Mouse (Mus musculus): ENCODE data around the gene Epha8. TPM values are rescaled to one million over a fixed set of nuclear protein-coding genes. Genes with fewer than 3 reads are reported as not detected.

Epha8 gene
- polyA plus RNA-seq, 1 experiment from 2014 or later = 2.8 TPM

- Histone ChIP-seq H3K4me3 (no peak overlapping the region), H3K9me3 (replicated peaks) (no peaks in the 10 kb centered on the region), H3K4me1 (peaks cover 33% of the 10 kb centered on the region), H3K4me2 (replicated peaks) (no peak overlapping the region), H3K27ac (no peak overlapping the region), H3K36me3 (no peaks in the 10 kb centered on the region), H3K9ac (no peak overlapping the region), H3K27me3 (peaks cover 36% of the 10 kb centered on the region)
- 54% methylated on average over 17 of the region's 17 CpGs for WGBS
- ATAC-seq (ENCODE audit: low FRiP score) = no peak
Measured at GRCm38 (mm10) chr4:136945397-136945796, 11.2 kb downstream of the Epha8 start.

- peaks cover 42% of the 10 kb centered on the region for H3K27me3 ChIP-seq
- peaks cover 30% of the 10 kb centered on the region for H3K4me1 ChIP-seq
- H3K27ac ChIP-seq = no peak overlapping the region
Measured at GRCm38 (mm10) chr4:136944558-136945350, 11.9 kb downstream of the Epha8 start.

GRCm38 (mm10) chr4:136943175-136943574 is 13.4 kb downstream of the Epha8 start:
- H3K9ac ChIP-seq = no peak overlapping the region
- H3K4me1 ChIP-seq = peaks cover 23% of the 10 kb centered on the region
- 24% methylated on average over 13 of the region's 13 CpGs for WGBS
- ATAC-seq (ENCODE audit: low FRiP score) = no peak
- H3K36me3 ChIP-seq = no peaks in the 10 kb centered on the region
- H3K4me2 ChIP-seq (replicated peaks) = 0 out of 2 replicates have a peak overlapping the region, but pooled peaks have one; percentile 15
- no peak overlapping the region for H3K27ac ChIP-seq
- H3K4me3 ChIP-seq = no peak overlapping the region
- peaks cover 48% of the 10 kb centered on the region for H3K27me3 ChIP-seq
- no peaks in the 10 kb centered on the region for H3K9me3 ChIP-seq (replicated peaks)

More at GRCm38 (mm10) chr4:136944558-136945350, 11.9 kb downstream of the Epha8 start:
- no peak overlapping the region for H3K4me2 ChIP-seq (replicated peaks)
- no peak overlapping the region for H3K9ac ChIP-seq
- no peak overlapping the region for H3K4me3 ChIP-seq
- WGBS = 73% methylated on average over 11 of the region's 11 CpGs
- no peak for ATAC-seq (ENCODE audit: low FRiP score)
- no peaks in the 10 kb centered on the region for H3K36me3 ChIP-seq
- no peaks in the 10 kb centered on the region for H3K9me3 ChIP-seq (replicated peaks)

- 0 out of 2 replicates have a peak overlapping the region, but pooled peaks have one; percentile 15 for H3K4me2 ChIP-seq (replicated peaks)
- H3K4me3 ChIP-seq = no peak overlapping the region
- H3K9ac ChIP-seq = no peak overlapping the region
- WGBS = 17% methylated on average over 18 of the region's 18 CpGs
- no peak for ATAC-seq (ENCODE audit: low FRiP score)
- peaks cover 23% of the 10 kb centered on the region for H3K4me1 ChIP-seq
- no peak overlapping the region for H3K27ac ChIP-seq
- no peaks in the 10 kb centered on the region for H3K36me3 ChIP-seq
- peaks cover 48% of the 10 kb centered on the region for H3K27me3 ChIP-seq
- no peaks in the 10 kb centered on the region for H3K9me3 ChIP-seq (replicated peaks)
Measured at GRCm38 (mm10) chr4:136942761-136943160, 13.9 kb downstream of the Epha8 start.

- Histone ChIP-seq H3K27me3 (peaks cover 49% of the 10 kb centered on the region), H3K36me3 (no peaks in the 10 kb centered on the region), H3K9me3 (replicated peaks) (no peaks in the 10 kb centered on the region), H3K4me1 (peaks cover 12% of the 10 kb centered on the region), H3K27ac (no peak overlapping the region), H3K4me2 (replicated peaks) (no peak overlapping the region), H3K4me3 (no peak overlapping the region), H3K9ac (no peak overlapping the region)
- WGBS = 89% methylated on average over 5 of the region's 5 CpGs
- no peak for ATAC-seq (ENCODE audit: low FRiP score)
Measured at GRCm38 (mm10) chr4:136937935-136938334, 18.7 kb downstream of the Epha8 start.

- H3K4me1 ChIP-seq = peaks cover 10% of the 10 kb centered on the region
- 80% methylated on average over 4 of the region's 4 CpGs for WGBS
- no peak overlapping the region for H3K9ac ChIP-seq
- H3K36me3 ChIP-seq = no peaks in the 10 kb centered on the region
- no peak overlapping the region for H3K4me3 ChIP-seq
- H3K9me3 ChIP-seq (replicated peaks) = no peaks in the 10 kb centered on the region
- H3K4me2 ChIP-seq (replicated peaks) = no peak overlapping the region
- no peak overlapping the region for H3K27ac ChIP-seq
- ATAC-seq (ENCODE audit: low FRiP score) = no peak
- H3K27me3 ChIP-seq = peaks cover 46% of the 10 kb centered on the region
Measured at GRCm38 (mm10) chr4:136937344-136937743, 19.3 kb downstream of the Epha8 start.

- no peak overlapping the region for H3K27ac ChIP-seq
- no peaks in the 10 kb centered on the region for H3K9me3 ChIP-seq (replicated peaks)
- WGBS = 45% methylated on average over 18 of the region's 18 CpGs
- peaks cover 10% of the 10 kb centered on the region for H3K4me1 ChIP-seq
- no peak overlapping the region for H3K9ac ChIP-seq
- ATAC-seq (ENCODE audit: low FRiP score) = peak; percentile 43; the same call in 1 of the 2 replicates
- no peak overlapping the region for H3K4me2 ChIP-seq (replicated peaks)
- H3K36me3 ChIP-seq = no peaks in the 10 kb centered on the region
- H3K27me3 ChIP-seq = peaks cover 41% of the 10 kb centered on the region
- no peak overlapping the region for H3K4me3 ChIP-seq
Measured at GRCm38 (mm10) chr4:136934746-136935613, 21.6 kb downstream of the Epha8 start.

- WGBS = 90% methylated on average over 8 of the region's 8 CpGs
- no peak overlapping the region for H3K27ac ChIP-seq
- H3K4me1 ChIP-seq = peaks cover 15% of the 10 kb centered on the region
- no peaks in the 10 kb centered on the region for H3K36me3 ChIP-seq
- H3K9me3 ChIP-seq (replicated peaks) = no peaks in the 10 kb centered on the region
- H3K4me2 ChIP-seq (replicated peaks) = no peak overlapping the region
- no peak for ATAC-seq (ENCODE audit: low FRiP score)
- H3K27me3 ChIP-seq = peaks cover 50% of the 10 kb centered on the region
- H3K4me3 ChIP-seq = no peak overlapping the region
- H3K9ac ChIP-seq = no peak overlapping the region
Measured at GRCm38 (mm10) chr4:136930474-136930873, 26.1 kb downstream of the Epha8 start.

- H3K4me2 ChIP-seq (replicated peaks) = no peak overlapping the region
- no peaks in the 10 kb centered on the region for H3K9me3 ChIP-seq (replicated peaks)
- H3K9ac ChIP-seq = no peak overlapping the region
- H3K36me3 ChIP-seq = no peaks in the 10 kb centered on the region
- H3K4me1 ChIP-seq = peaks cover 5% of the 10 kb centered on the region; the same call in 1 of the 2 replicates
- ATAC-seq (ENCODE audit: low FRiP score) = no peak
- no peak overlapping the region for H3K27ac ChIP-seq
- 7% methylated on average over 5 of the region's 5 CpGs for WGBS
- H3K4me3 ChIP-seq = no peak overlapping the region
- H3K27me3 ChIP-seq = peaks cover 59% of the 10 kb centered on the region
Measured at GRCm38 (mm10) chr4:136928928-136929327, 27.7 kb downstream of the Epha8 start.

GRCm38 (mm10) chr4:136925804-136926203 is 30.8 kb downstream of the Epha8 start:
- WGBS = 12% methylated on average over 15 of the region's 15 CpGs
- peaks cover 63% of the 10 kb centered on the region for H3K27me3 ChIP-seq

GRCm38 (mm10) chr4:136924529-136924928 is 32.1 kb downstream of the Epha8 start:
- no peaks in the 10 kb centered on the region for H3K9me3 ChIP-seq (replicated peaks)
- no peak overlapping the region for H3K4me3 ChIP-seq
- no peak overlapping the region for H3K4me2 ChIP-seq (replicated peaks)
- no peak overlapping the region for H3K9ac ChIP-seq
- WGBS = 6% methylated on average over 6 of the region's 6 CpGs
- H3K27ac ChIP-seq = no peak overlapping the region
- peaks cover 5% of the 10 kb centered on the region; the same call in 1 of the 2 replicates for H3K4me1 ChIP-seq
- peaks cover 62% of the 10 kb centered on the region for H3K27me3 ChIP-seq
- H3K36me3 ChIP-seq = no peaks in the 10 kb centered on the region
- ATAC-seq (ENCODE audit: low FRiP score) = no peak

More at GRCm38 (mm10) chr4:136925804-136926203, 30.8 kb downstream of the Epha8 start:
- no peak overlapping the region for H3K9ac ChIP-seq
- H3K4me2 ChIP-seq (replicated peaks) = no peak overlapping the region
- peaks cover 5% of the 10 kb centered on the region; the same call in 1 of the 2 replicates for H3K4me1 ChIP-seq
- H3K4me3 ChIP-seq = no peak overlapping the region
- no peaks in the 10 kb centered on the region for H3K36me3 ChIP-seq
- H3K27ac ChIP-seq = no peak overlapping the region
- ATAC-seq (ENCODE audit: low FRiP score) = no peak
- H3K9me3 ChIP-seq (replicated peaks) = no peaks in the 10 kb centered on the region

GRCm38 (mm10) chr4:136919526-136919925 is 37.1 kb downstream of the Epha8 start:
- 77% methylated on average over 3 of the region's 3 CpGs for WGBS
- Histone ChIP-seq H3K27me3 (peaks cover 36% of the 10 kb centered on the region), H3K4me3 (no peak overlapping the region)

More at GRCm38 (mm10) chr4:136919526-136919925, 37.1 kb downstream of the Epha8 start:
- ATAC-seq (ENCODE audit: low FRiP score) = no peak
- Histone ChIP-seq H3K4me2 (replicated peaks) (no peak overlapping the region), H3K36me3 (no peaks in the 10 kb centered on the region), H3K4me1 (peaks cover 16% of the 10 kb centered on the region), H3K9me3 (replicated peaks) (no peaks in the 10 kb centered on the region), H3K27ac (no peak overlapping the region), H3K9ac (no peak overlapping the region)
